28 mouse cellular contexts compared by ENCODE assay signal in genomic region chr9:41675656-41676055, GRCm38 (mm10).
DNase-seq lines count a peak whose midpoint lies in the region; ATAC-seq lines count a peak whose summit lies in the region.
"Had no signal": no experiment of that assay in that cellular context is flagged by ENCODE, and none has a peak within 500 bp of the region (broad histone marks: within the 10 kb centered on the region; RNA-seq: fewer than 3 reads in every experiment).

No protein-coding gene starts in this region.

- H3K9me3 ChIP-seq in limb, embryonic 13.5 days = 0 out of 2 replicates have a peak, but pooled peaks cover 5% of the 10 kb centered on the region
- no peaks in the 10 kb centered on the region for H3K9me3 ChIP-seq in limb, embryonic 10.5 days (replicated peaks)
- H3K9me3 ChIP-seq: embryonic facial prominence, embryonic 12.5 days; heart, embryonic 13.5 days; hindbrain, embryonic 10.5 days; hindbrain, embryonic 15.5 days; liver, embryonic 12.5 days; midbrain, embryonic 12.5 days; neural tube, embryonic 13.5 days had no signal

- H3K27ac ChIP-seq in limb, embryonic 13.5 days = peak overlapping the region; percentile 34; the same call in 1 of the 2 replicates
- no peak overlapping the region for H3K27ac ChIP-seq in limb, embryonic 10.5 days
- H3K27ac ChIP-seq: heart, embryonic 13.5 days; hindbrain, embryonic 10.5 days; hindbrain, embryonic 15.5 days; kidney, postnatal 0 days; liver, embryonic 12.5 days; midbrain, embryonic 12.5 days; neural tube, embryonic 13.5 days; stomach, postnatal 0 days had no signal

- no peak overlapping the region for H3K4me3 ChIP-seq in limb, embryonic 13.5 days
- H3K4me3 ChIP-seq in limb, embryonic 10.5 days = no peak overlapping the region
- H3K4me3 ChIP-seq: embryonic facial prominence, embryonic 12.5 days; heart, embryonic 13.5 days; hindbrain, embryonic 10.5 days; hindbrain, embryonic 15.5 days; liver, embryonic 12.5 days; megakaryocyte, embryonic 14.5 days; midbrain, embryonic 12.5 days; neural tube, embryonic 13.5 days had no signal

- no peak overlapping the region for H3K4me2 ChIP-seq in limb, embryonic 13.5 days (replicated peaks)
- H3K4me2 ChIP-seq: embryonic facial prominence, embryonic 12.5 days; heart, embryonic 13.5 days; hindbrain, embryonic 15.5 days; liver, embryonic 12.5 days; midbrain, embryonic 12.5 days; neural tube, embryonic 13.5 days had no signal

- no peak overlapping the region for H3K9ac ChIP-seq in limb, embryonic 13.5 days
- H3K9ac ChIP-seq: embryonic facial prominence, embryonic 12.5 days; heart, embryonic 13.5 days; hindbrain, embryonic 15.5 days; liver, embryonic 12.5 days; liver, postnatal 0 days; midbrain, embryonic 12.5 days; neural tube, embryonic 13.5 days had no signal

- peaks cover 13% of the 10 kb centered on the region for H3K4me1 ChIP-seq in limb, embryonic 13.5 days
- H3K4me1 ChIP-seq in limb, embryonic 10.5 days = peaks cover 13% of the 10 kb centered on the region
- H3K4me1 ChIP-seq: heart, embryonic 13.5 days; hindbrain, embryonic 15.5 days; liver, embryonic 12.5 days; megakaryocyte, embryonic 14.5 days; midbrain, embryonic 12.5 days; neural tube, embryonic 13.5 days had no signal

- no peaks in the 10 kb centered on the region for H3K36me3 ChIP-seq in limb, embryonic 13.5 days
- no peaks in the 10 kb centered on the region for H3K36me3 ChIP-seq in limb, embryonic 10.5 days
- H3K36me3 ChIP-seq: embryonic facial prominence, embryonic 12.5 days; heart, embryonic 13.5 days; hindbrain, embryonic 10.5 days; hindbrain, embryonic 15.5 days; liver, embryonic 12.5 days; midbrain, embryonic 12.5 days; neural tube, embryonic 13.5 days had no signal

- no peaks in the 10 kb centered on the region for H3K27me3 ChIP-seq in limb, embryonic 13.5 days
- H3K27me3 ChIP-seq in limb, embryonic 10.5 days (ENCODE audit: low read depth, poor library complexity, severe bottlenecking) = no peaks in the 10 kb centered on the region
- H3K27me3 ChIP-seq: embryonic facial prominence, embryonic 12.5 days; heart, embryonic 13.5 days; hindbrain, embryonic 15.5 days; liver, embryonic 12.5 days; megakaryocyte, embryonic 14.5 days; midbrain, embryonic 12.5 days; neural tube, embryonic 13.5 days; Patski had no signal

- DNase-seq in cerebellum, postnatal 10 days = peak; percentile 45 to 62
- DNase-seq in cerebellum, postnatal 36 days = no peak
- DNase-seq in kidney, adult 11 months = peak; percentile 16
- DNase-seq in kidney, postnatal 4 days = no peak
- DNase-seq in limb, embryonic 10.5 days (ENCODE audit: low spot score) = no peak
- peak; percentile 24 to 56 for DNase-seq in kidney, postnatal 36 days
- DNase-seq in lung, postnatal 4 days = no peak
- DNase-seq: cerebellum, adult 9-11 months; heart, postnatal 14 days; liver, postnatal 0 days; lung, postnatal 36 days; right cerebral cortex, postnatal 4 days; thymus, adult 18-20 months; thymus, postnatal 36 days had no signal

- 87% methylated on average over 2 of the region's 2 CpGs for WGBS in limb, embryonic 13.5 days
- 90% methylated on average over 2 of the region's 2 CpGs for WGBS in limb, embryonic 10.5 days

- no peak for ATAC-seq in limb, embryonic 13.5 days (ENCODE audit: low FRiP score, low read depth)
- ATAC-seq: forebrain, embryonic 16.5 days; inflammation-experienced regulatory T-cells, adult 6 months; liver, embryonic 12.5 days; liver, postnatal 0 days; Patski had no signal

Comparison
In these comparisons a context has a peak if more than half of its experiments do, and no peak if none do; other contexts are left out.
1. DNase-seq: peak in cerebellum, postnatal 10 days (2 of 2), kidney, adult 11 months (single experiment) and kidney, postnatal 36 days (2 of 2); none in cerebellum, postnatal 36 days (0 of 2), kidney, postnatal 4 days (0 of 2), limb, embryonic 10.5 days (single experiment) and lung, postnatal 4 days (0 of 2).